Mouse (Mus musculus) lung, adult 2 months (tissue): Measurements from ENCODE around the gene Pcdh15. TPM values are rescaled to one million over a fixed set of nuclear protein-coding genes. Genes with fewer than 3 reads are reported as not detected.
A peak's percentile ranks its signal among the peaks of the same experiment; 100 is the strongest.

Source experiments
- DNase-seq: peaks from one replicate; pipeline ENCODE4 v3.0.0; 2022
- H3K4me1 ChIP-seq: fragments of 200-500 bp; 2 replicates; pipeline ENCODE4 v1.6.1; 2011; ENCODE audit warnings: low read length; ENCODE audit not compliant: control insufficient read depth, insufficient read depth
- H3K4me3 ChIP-seq: fragments of 200-500 bp; replicated peaks from 2 replicates; pipeline ENCODE3; 2011; ENCODE audit warnings: low read depth, mild to moderate bottlenecking, control low read depth, low read length; ENCODE audit errors: extremely low read depth
- CTCF ChIP-seq: fragments of 200-500 bp; IDR thresholded peaks from 2 replicates; pipeline ENCODE4 v1.5.1; 2011; ENCODE audit warnings: mild to moderate bottlenecking, low read length, control low read depth; ENCODE audit not compliant: insufficient read depth
- POLR2A ChIP-seq: fragments of 200-500 bp; IDR thresholded peaks from 2 replicates; pipeline ENCODE4 v1.6.1; 2011; ENCODE audit warnings: low read depth, mild to moderate bottlenecking, control low read depth, low read length, borderline replicate concordance; ENCODE audit errors: extremely low read depth
- WGBS: fragments of 180-500 bp; shearing (Covaris S2); methylation state at CpG from one replicate; pipeline ENCODE4 v1.1.7; 2018; 5-methylcytosine and 5-hydroxymethylcytosine counted together
- polyA plus RNA-seq: library from polyadenylated mRNA; depleted of rRNA; stranded (reverse); fragments of >200 nt; gene quantifications from 2 replicates; pipeline ENCODE4 v1.2.3, GENCODE M21; 2012

The Pcdh15 gene
- polyA plus RNA-seq, 1 experiment, result 0.05 TPM

- 47% methylated on average over 2 of the region's 2 CpGs for WGBS
- H3K4me3 ChIP-seq, result no peak overlapping the region
- DNase-seq, result no peak
- H3K4me1 ChIP-seq, result no peaks in the 10 kb centered on the region
- TF ChIP-seq POLR2A, result no peak
- peak; percentile 38 for TF ChIP-seq CTCF
Measured at GRCm38 (mm10) chr10:73105893-73106292, 6.8 kb downstream of the Pcdh15 start.

GRCm38 (mm10) chr10:73137985-73138384, 38.8 kb downstream of the Pcdh15 start:
- no peak overlapping the region for H3K4me3 ChIP-seq
- 50% methylated on average over 3 of the region's 3 CpGs for WGBS
- no peaks in the 10 kb centered on the region for H3K4me1 ChIP-seq
- TF ChIP-seq CTCF, result no peak
- TF ChIP-seq POLR2A, result no peak
- DNase-seq, result no peak

- no peaks in the 10 kb centered on the region for H3K4me1 ChIP-seq
- H3K4me3 ChIP-seq, result no peak overlapping the region
- TF ChIP-seq POLR2A, result no peak
- TF ChIP-seq CTCF, result no peak
- DNase-seq, result no peak
Measured at GRCm38 (mm10) chr10:73147543-73147942, 48.4 kb downstream of the Pcdh15 start.

- Histone ChIP-seq H3K4me1 (no peaks in the 10 kb centered on the region), H3K4me3 (no peak overlapping the region)
- no peak for DNase-seq
- TF ChIP-seq POLR2A, result no peak
- TF ChIP-seq CTCF, result no peak
- 67% methylated on average over 4 of the region's 4 CpGs for WGBS
Measured at GRCm38 (mm10) chr10:73147978-73148377, 48.8 kb downstream of the Pcdh15 start.

- DNase-seq, result no peak
- no peak for TF ChIP-seq CTCF
- no peak for TF ChIP-seq POLR2A
- H3K4me3 ChIP-seq, result no peak overlapping the region
- 83% methylated on average over 5 of the region's 5 CpGs for WGBS
- H3K4me1 ChIP-seq, result no peaks in the 10 kb centered on the region
Measured at GRCm38 (mm10) chr10:73154544-73154943, 55.4 kb downstream of the Pcdh15 start.

GRCm38 (mm10) chr10:73161757-73162156, 62.6 kb downstream of the Pcdh15 start:
- no peaks in the 10 kb centered on the region for H3K4me1 ChIP-seq
- DNase-seq, result no peak
- H3K4me3 ChIP-seq, result no peak overlapping the region
- no peak for TF ChIP-seq CTCF
- TF ChIP-seq POLR2A, result no peak
- 76% methylated on average over 1 of the region's 1 CpGs for WGBS

GRCm38 (mm10) chr10:73216001-73216400, 116.9 kb downstream of the Pcdh15 start:
- TF ChIP-seq POLR2A, result no peak
- TF ChIP-seq CTCF, result no peak
- H3K4me1 ChIP-seq, result no peaks in the 10 kb centered on the region
- no peak overlapping the region for H3K4me3 ChIP-seq
- 39% methylated on average over 2 of the region's 2 CpGs for WGBS
- no peak for DNase-seq

GRCm38 (mm10) chr10:73242294-73242693, 143.2 kb downstream of the Pcdh15 start:
- TF ChIP-seq CTCF, result no peak
- TF ChIP-seq POLR2A, result no peak

GRCm38 (mm10) chr10:73280438-73280837, 181.3 kb downstream of the Pcdh15 start:
- WGBS, result 88% methylated on average over 4 of the region's 4 CpGs
- H3K4me3 ChIP-seq, result no peak overlapping the region
- H3K4me1 ChIP-seq, result no peaks in the 10 kb centered on the region
- no peak for DNase-seq
- TF ChIP-seq POLR2A, result no peak

More at GRCm38 (mm10) chr10:73242294-73242693, 143.2 kb downstream of the Pcdh15 start:
- WGBS, result 56% methylated on average over 5 of the region's 5 CpGs
- no peak for DNase-seq
- no peaks in the 10 kb centered on the region for H3K4me1 ChIP-seq
- no peak overlapping the region for H3K4me3 ChIP-seq

GRCm38 (mm10) chr10:73296456-73296855, 197.3 kb downstream of the Pcdh15 start:
- Histone ChIP-seq H3K4me1 (no peaks in the 10 kb centered on the region), H3K4me3 (no peak overlapping the region)
- DNase-seq, result no peak
- TF ChIP-seq CTCF (no peak), POLR2A (no peak)
- WGBS, result 54% methylated on average over 5 of the region's 5 CpGs
